Mouse (Mus musculus): Measurements from ENCODE around the gene Smcr8. TPM values are rescaled to one million over a fixed set of nuclear protein-coding genes. Genes with fewer than 3 reads are reported as not detected.
"Not testable (repeated sequence)": the region's sequence is repeated elsewhere in the genome, so short reads cannot be mapped to it uniquely, and the experiment has no call there.

The Smcr8 gene
- total and polyA plus RNA-seq, 2 experiments from 2014 or later: 3.1 to 14.6 TPM

DNA sequence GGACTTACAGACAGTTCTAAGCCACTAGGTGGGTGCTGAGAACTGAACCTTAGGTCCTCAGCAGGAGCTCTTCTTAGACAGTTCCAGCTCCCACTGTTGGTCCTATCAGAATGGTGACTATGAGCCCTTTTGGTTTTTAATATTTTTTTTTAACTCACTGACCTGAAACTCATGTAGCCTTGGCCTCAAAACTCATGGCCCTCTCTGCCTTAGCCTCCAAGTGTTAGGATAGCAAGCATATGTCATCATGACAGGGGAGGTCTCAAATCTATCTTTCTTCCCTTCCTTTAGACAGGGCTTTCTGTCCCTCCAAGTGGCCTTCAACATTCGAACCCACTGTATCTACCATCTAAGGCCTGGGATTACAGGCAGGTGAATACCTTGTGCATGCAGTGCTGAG lies 23.6 kb downstream of the Smcr8 start:
- Histone ChIP-seq H3K9ac (replicated peaks; ENCODE audit: low read length) (no peak overlapping the region), H3K9me3 (ENCODE audit: low read length) (no peaks in the 10 kb centered on the region), H3K27me3 (ENCODE audit: insufficient read depth, low read length) (no peaks in the 10 kb centered on the region), H3K4me1 (ENCODE audit: insufficient read depth, low read length) (no peaks in the 10 kb centered on the region), H3K4me2 (ENCODE audit: low read depth, low read length) (no peak overlapping the region), H3K4me3 (ENCODE audit: low read length) (no peak overlapping the region), H3K36me3 (ENCODE audit: insufficient read depth, low read length) (no peaks in the 10 kb centered on the region; the same call in 1 of the 2 replicates), H3K27ac (no peak overlapping the region)
- ATAC-seq: no peak
- no peak for TF ChIP-seq CTCF (IDR thresholded peaks at IDR 0.05; ENCODE audit: low read depth)
- 83% methylated on average over 1 of the region's 1 CpGs for WGBS
- no peak for DNase-seq (ENCODE audit: low spot score)

DNA sequence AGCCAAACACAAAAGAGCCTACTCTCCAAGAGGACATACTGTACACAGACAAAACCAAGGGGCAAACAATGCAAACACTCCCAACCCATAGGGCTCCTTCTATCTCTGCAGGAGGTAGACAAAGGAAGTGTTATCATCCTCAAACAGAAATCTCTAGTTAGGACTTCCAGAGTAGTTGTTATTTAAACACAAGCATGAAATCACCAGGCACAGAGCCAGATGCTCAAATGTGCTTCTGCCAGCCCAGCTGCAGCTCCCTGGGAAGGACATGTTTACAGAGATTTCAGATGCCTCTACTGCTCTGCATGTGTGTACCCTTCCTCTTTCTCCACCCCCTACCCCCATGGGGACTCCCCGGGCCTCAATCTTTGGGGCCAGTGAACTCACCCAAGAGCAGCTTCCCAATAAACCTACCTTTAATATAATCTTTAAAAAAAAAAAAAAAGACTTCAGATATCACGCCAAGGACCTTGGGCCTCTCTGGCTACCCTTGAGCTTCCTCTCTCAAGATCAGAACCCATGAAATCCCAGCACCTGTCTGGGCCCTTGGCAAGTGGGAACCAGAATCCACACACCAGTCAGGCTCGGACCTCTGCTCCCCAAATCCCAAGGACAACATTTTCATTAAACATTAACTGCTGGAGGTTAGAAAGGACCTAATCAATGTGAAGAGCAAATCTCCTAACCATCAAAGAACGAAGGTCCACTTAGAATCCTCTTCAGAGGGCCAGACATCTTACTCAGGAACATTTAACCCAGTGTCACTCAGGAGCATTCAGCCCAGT lies 31.2 kb downstream of the Smcr8 start:
- no peak for ATAC-seq
- DNase-seq (ENCODE audit: low spot score): peak; percentile 42
- WGBS: 65% methylated on average over 4 of the region's 4 CpGs
- no peak overlapping the region for H3K27ac ChIP-seq
- no peak overlapping the region for H3K9ac ChIP-seq (replicated peaks; ENCODE audit: low read length)
- no peak overlapping the region for H3K4me2 ChIP-seq (ENCODE audit: low read depth, low read length)
- H3K27me3 ChIP-seq (ENCODE audit: insufficient read depth, low read length): no peaks in the 10 kb centered on the region
- H3K4me3 ChIP-seq (ENCODE audit: low read length): no peak overlapping the region
- H3K9me3 ChIP-seq (ENCODE audit: low read length): no peaks in the 10 kb centered on the region
- H3K36me3 ChIP-seq (ENCODE audit: insufficient read depth, low read length): no peaks in the 10 kb centered on the region
- no peak for TF ChIP-seq CTCF (IDR thresholded peaks at IDR 0.05; ENCODE audit: low read depth)
- peaks cover 6% of the 10 kb centered on the region; the same call in 1 of the 2 replicates for H3K4me1 ChIP-seq (ENCODE audit: insufficient read depth, low read length)

DNA sequence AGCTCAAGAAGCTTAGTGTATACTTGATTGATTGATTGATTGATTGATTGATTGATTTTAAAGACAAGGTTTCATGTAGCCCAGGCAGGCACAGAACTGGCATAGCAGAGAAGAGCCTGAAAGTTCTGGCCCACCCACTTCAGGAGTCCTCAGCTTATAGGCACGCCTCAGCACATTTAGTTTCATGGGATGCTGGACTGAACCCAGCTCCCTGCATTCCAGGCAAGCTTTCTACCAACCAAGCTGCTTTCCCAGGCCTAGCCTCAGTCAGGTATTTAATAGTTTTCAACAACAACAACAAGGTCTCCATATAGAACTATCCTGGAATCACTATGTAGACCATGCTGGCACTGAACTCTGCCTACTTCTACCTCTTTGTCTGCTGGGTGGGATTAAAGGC lies 32.2 kb downstream of the Smcr8 start:
- Histone ChIP-seq H3K4me2 (ENCODE audit: low read depth, low read length) (peak overlapping the region; percentile 70; the same call in 1 of the 2 replicates), H3K9me3 (ENCODE audit: low read length) (no peaks in the 10 kb centered on the region), H3K4me1 (ENCODE audit: insufficient read depth, low read length) (peaks cover 6% of the 10 kb centered on the region; the same call in 1 of the 2 replicates), H3K9ac (replicated peaks; ENCODE audit: low read length) (no peak overlapping the region), H3K27ac (no peak overlapping the region), H3K27me3 (ENCODE audit: insufficient read depth, low read length) (no peaks in the 10 kb centered on the region), H3K4me3 (ENCODE audit: low read length) (no peak overlapping the region), H3K36me3 (ENCODE audit: insufficient read depth, low read length) (no peaks in the 10 kb centered on the region)
- TF ChIP-seq CTCF (IDR thresholded peaks at IDR 0.05; ENCODE audit: low read depth): no peak
- ATAC-seq: no peak
- DNase-seq (ENCODE audit: low spot score): no peak
- 68% methylated on average over 1 of the region's 1 CpGs for WGBS

DNA sequence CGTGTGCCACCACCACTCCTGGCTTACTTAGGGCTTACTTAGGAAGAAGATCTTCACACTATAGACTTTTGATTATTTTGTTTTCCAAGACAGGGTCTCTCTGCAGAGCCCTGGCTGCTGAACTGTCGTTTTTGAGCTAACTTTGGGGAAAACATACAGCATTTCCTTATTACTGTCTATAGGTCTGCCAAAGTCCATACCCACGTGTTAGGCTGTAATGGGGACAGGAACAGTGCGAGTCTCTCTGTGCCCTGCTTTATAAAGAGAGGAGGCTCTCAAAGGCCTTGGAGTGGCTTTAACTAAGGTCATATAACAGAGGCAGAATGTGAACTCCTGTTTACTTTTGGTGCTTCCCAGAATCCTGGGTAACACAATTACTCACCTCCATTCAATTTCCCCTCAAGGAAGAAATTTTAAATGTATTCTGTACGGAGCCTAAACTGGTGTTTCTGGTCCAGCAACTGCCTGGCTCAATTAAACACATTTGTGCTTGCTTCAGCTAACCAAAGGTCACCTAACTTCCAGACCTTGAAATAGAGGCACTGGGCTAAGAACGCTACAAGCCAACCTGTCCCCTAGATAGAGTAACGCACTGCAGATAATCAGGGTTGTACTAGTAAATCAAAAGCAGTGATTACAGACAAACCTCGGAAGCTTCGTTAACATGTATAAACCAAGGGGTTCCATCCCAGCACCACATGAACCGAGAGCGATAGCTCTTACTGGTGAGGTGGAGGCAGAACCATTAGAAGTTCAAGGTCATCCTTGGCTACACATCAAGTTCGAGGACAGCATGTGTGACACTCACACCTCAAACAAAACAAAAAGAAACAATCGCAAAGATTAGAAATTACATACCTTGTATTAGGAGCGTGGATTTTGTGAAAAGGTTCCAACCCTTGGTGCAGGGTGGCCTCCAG lies 33.0 kb downstream of the Smcr8 start:
- Histone ChIP-seq H3K4me3 (ENCODE audit: low read length) (peak overlapping the region; percentile 42), H3K9ac (replicated peaks; ENCODE audit: low read length) (no peak overlapping the region), H3K9me3 (ENCODE audit: low read length) (no peaks in the 10 kb centered on the region), H3K27me3 (ENCODE audit: insufficient read depth, low read length) (no peaks in the 10 kb centered on the region), H3K4me1 (ENCODE audit: insufficient read depth, low read length) (peaks cover 6% of the 10 kb centered on the region; the same call in 1 of the 2 replicates), H3K36me3 (ENCODE audit: insufficient read depth, low read length) (no peaks in the 10 kb centered on the region), H3K4me2 (ENCODE audit: low read depth, low read length) (peak overlapping the region; percentile 70), H3K27ac (no peak overlapping the region)
- no peak for TF ChIP-seq CTCF (IDR thresholded peaks at IDR 0.05; ENCODE audit: low read depth)
- DNase-seq (ENCODE audit: low spot score) (no peak), ATAC-seq (no peak)
- 18% methylated on average over 14 of the region's 14 CpGs for WGBS

DNA sequence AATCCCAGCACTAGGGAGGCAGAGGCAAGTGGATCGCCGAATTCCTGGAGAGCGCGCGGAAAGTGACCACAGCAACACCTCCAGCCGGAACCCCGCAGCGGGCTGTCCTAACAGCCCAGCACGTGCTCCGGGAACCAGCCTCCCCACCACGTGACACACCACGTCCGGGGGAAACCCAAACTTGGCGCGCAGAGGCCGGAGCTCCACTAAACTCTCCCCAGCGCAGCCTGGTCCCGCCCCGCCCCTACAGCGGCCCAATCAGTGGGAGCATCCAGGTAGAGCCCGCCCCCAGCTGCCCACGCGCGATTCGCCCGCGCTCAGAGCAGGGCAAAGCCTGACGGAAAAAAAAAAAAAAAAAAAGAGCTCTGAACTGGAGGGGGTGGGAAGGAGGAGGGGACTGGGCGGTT lies 33.7 kb downstream of the Smcr8 start:
- Histone ChIP-seq H3K4me1 (ENCODE audit: insufficient read depth, low read length) (peaks cover 6% of the 10 kb centered on the region; the same call in 1 of the 2 replicates), H3K4me2 (ENCODE audit: low read depth, low read length) (peak overlapping the region; percentile 70), H3K9ac (replicated peaks; ENCODE audit: low read length) (no peak overlapping the region), H3K27me3 (ENCODE audit: insufficient read depth, low read length) (no peaks in the 10 kb centered on the region), H3K9me3 (ENCODE audit: low read length) (no peaks in the 10 kb centered on the region), H3K4me3 (ENCODE audit: low read length) (peak overlapping the region; percentile 42), H3K27ac (no peak overlapping the region), H3K36me3 (ENCODE audit: insufficient read depth, low read length) (no peaks in the 10 kb centered on the region)
- ATAC-seq: peak; percentile 100
- under 1% methylated on average over 29 of the region's 29 CpGs for WGBS
- TF ChIP-seq CTCF (IDR thresholded peaks at IDR 0.05; ENCODE audit: low read depth): no peak
- DNase-seq (ENCODE audit: low spot score): peak; percentile 92

DNA sequence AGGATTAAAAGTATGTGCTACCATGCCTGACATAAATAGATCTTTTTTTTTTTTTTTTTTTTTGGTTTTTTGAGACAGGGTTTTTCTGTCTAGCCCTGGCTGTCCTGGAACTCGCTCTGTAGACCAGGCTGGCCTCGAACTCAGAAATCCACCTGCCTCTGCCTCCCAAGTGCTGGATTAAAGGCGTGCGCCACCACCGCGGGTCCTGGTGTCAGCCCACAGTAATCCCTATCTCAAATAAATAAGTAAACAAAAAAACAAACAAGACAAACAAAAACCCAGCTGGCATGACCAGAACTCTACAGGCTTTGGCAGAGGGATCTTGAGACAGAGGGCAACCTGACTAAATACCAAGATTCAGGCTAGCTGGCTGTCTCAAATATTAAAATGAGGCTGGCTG lies 34.3 kb downstream of the Smcr8 start, which contains the start of gene Shmt1:
Gene Shmt1 (minus strand): TSS at position 101 of the 400 bp plus-strand sequence.
- Histone ChIP-seq H3K4me3 (ENCODE audit: low read length) (peak within 1 kb of the TSS; percentile 42), H3K4me2 (ENCODE audit: low read depth, low read length) (peak within 1 kb of the TSS; percentile 70)
- H3K9me3 ChIP-seq (ENCODE audit: low read length); H3K36me3 ChIP-seq (ENCODE audit: insufficient read depth, low read length); H3K27ac ChIP-seq; DNase-seq (ENCODE audit: low spot score); H3K4me1 ChIP-seq (ENCODE audit: insufficient read depth, low read length); H3K27me3 ChIP-seq (ENCODE audit: insufficient read depth, low read length); ATAC-seq; H3K9ac ChIP-seq (replicated peaks; ENCODE audit: low read length): not testable (repeated sequence)
- WGBS: 40% methylated on average over 6 of the region's 6 CpGs

Data from hindbrain, postnatal 0 days (tissue).